Mouse (Mus musculus): Measurements from ENCODE around the gene Fuca1.

DNA sequence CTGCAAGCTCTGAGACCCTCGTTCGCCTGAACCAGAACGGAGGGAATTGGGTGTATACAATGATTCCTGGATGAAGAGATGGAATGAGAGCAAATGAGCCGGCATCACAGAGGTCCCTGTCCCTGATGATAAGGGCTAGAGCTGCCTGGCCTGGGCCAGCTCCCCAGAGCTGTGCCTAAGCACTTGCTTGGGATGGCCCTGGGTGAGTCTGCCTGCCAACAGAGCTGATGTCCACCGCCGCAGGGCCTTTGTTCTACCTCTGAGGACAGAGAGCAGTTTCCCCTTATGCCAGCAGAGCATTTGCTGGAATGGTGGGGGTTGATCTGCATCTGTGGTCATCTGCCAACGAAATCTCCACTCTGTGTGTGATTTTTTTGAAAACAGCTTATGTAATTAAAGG is 41.7 kb downstream of the Fuca1 start:
- no peak for TF ChIP-seq POLR2A (IDR thresholded peaks at IDR 0.05; ENCODE audit: low read depth, low read length)
- TF ChIP-seq CTCF (conservative IDR thresholded peaks at IDR 0.05; ENCODE audit: insufficient read depth, insufficient read length, low read depth, low read length): no peak
